Mouse (Mus musculus) heart, embryonic 13.5 days (tissue): ENCODE results near the gene Atf6. TPM values are rescaled to one million over a fixed set of nuclear protein-coding genes. Genes with fewer than 3 reads are reported as not detected.

Experiments used
- ATAC-seq: fragments of 200-750 bp; cut with Nextera tagmentation; 2 replicates; pipeline ENCODE4 v1.8.0; 2017; ENCODE audit warnings: moderate TSS enrichment; ENCODE audit not compliant: insufficient number of reproducible peaks, low FRiP score, low TSS enrichment; ENCODE audit errors: extremely low read depth
- H3K27ac ChIP-seq: fragments of 300-500 bp; sonication (generic); replicated peaks from 2 replicates; pipeline ENCODE4 v1.5.1; 2015; ENCODE audit warnings: moderate library complexity, mild to moderate bottlenecking, inconsistent platforms
- H3K27me3 ChIP-seq: fragments of 300-500 bp; sonication (generic); replicated peaks from 2 replicates; pipeline ENCODE4 v1.6.1; 2015; ENCODE audit warnings: mild to moderate bottlenecking, inconsistent platforms
- H3K36me3 ChIP-seq: fragments of 300-500 bp; sonication (generic); 2 replicates; pipeline ENCODE4 v1.6.1; 2015; ENCODE audit warnings: mild to moderate bottlenecking, inconsistent platforms
- H3K4me1 ChIP-seq: fragments of 300-500 bp; sonication (generic); 2 replicates; pipeline ENCODE4 v1.6.1; 2015; ENCODE audit warnings: inconsistent platforms
- H3K4me2 ChIP-seq: fragments of 300-500 bp; sonication (generic); 2 replicates; pipeline ENCODE4 v1.6.1; 2015; ENCODE audit warnings: inconsistent platforms, mild to moderate bottlenecking, moderate library complexity
- H3K4me3 ChIP-seq: fragments of 300-500 bp; sonication (generic); 2 replicates; pipeline ENCODE4 v1.5.1; 2015; ENCODE audit warnings: moderate library complexity, mild to moderate bottlenecking, inconsistent platforms
- H3K9ac ChIP-seq: fragments of 300-500 bp; sonication (generic); 2 replicates; pipeline ENCODE4 v1.6.1; 2015; ENCODE audit warnings: inconsistent platforms, mild to moderate bottlenecking, moderate library complexity
- H3K9me3 ChIP-seq: fragments of 300-500 bp; sonication (generic); 2 replicates; pipeline ENCODE4 v1.6.1; 2016; ENCODE audit warnings: inconsistent platforms
- WGBS: fragments of 180-500 bp; shearing (Covaris S2); methylation state at CpG from one replicate; pipeline ENCODE4 v1.1.7; 2015; ENCODE audit warnings: mixed read lengths; 5-methylcytosine and 5-hydroxymethylcytosine counted together
- polyA plus RNA-seq: library from polyadenylated mRNA; unstranded; fragments of >200 nt; fragmentation: Nextera tagmentation; extraction: Ambion mirVana; gene quantifications from 2 replicates; pipeline ENCODE4 v1.2.1, GENCODE M21; 2015

Gene Atf6
- polyA plus RNA-seq, 1 experiment from 2014 or later, result 10.1 TPM

DNA sequence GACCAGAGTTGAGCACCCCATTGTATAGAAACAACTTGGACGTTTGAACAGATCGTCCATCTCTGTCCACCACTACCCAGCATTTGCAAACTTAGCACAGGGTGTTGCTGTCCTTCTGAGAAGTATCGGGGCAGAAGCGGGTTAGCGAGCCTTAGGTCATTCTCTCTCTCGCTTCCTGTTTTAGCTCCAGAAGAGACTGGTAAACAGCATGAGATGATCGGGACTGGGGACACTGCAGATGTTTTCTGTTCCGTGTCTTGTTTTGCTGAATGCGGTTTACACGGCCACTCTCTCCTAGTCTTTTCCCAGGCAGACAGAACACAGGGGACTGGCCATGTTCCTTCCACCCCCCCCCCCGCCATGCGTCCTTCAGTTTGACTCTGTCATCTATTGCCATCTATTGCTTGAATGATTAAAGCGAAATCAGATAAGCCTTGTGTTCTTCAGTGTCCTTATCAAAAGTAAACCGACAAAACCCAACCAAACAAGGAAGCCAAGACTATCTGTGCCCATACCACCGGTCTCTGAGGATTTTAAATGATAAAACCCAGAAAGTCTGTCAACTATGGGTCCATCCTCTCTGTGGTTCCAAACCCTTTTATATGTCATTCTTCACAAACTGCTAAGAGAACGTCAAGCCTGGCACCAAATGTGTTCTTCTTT is 31.0 kb upstream of the Atf6 start:
- H3K9me3 ChIP-seq, result no peaks in the 10 kb centered on the region
- ATAC-seq, result no peak
- H3K27ac ChIP-seq, result no peak overlapping the region
- WGBS, result 59% methylated on average over 16 of the region's 16 CpGs
- H3K4me1 ChIP-seq, result peaks cover 3% of the 10 kb centered on the region
- H3K4me2 ChIP-seq, result no peak overlapping the region
- no peak overlapping the region for H3K4me3 ChIP-seq
- H3K27me3 ChIP-seq, result peaks cover 53% of the 10 kb centered on the region
- H3K36me3 ChIP-seq, result no peaks in the 10 kb centered on the region
- H3K9ac ChIP-seq, result no peak overlapping the region

DNA sequence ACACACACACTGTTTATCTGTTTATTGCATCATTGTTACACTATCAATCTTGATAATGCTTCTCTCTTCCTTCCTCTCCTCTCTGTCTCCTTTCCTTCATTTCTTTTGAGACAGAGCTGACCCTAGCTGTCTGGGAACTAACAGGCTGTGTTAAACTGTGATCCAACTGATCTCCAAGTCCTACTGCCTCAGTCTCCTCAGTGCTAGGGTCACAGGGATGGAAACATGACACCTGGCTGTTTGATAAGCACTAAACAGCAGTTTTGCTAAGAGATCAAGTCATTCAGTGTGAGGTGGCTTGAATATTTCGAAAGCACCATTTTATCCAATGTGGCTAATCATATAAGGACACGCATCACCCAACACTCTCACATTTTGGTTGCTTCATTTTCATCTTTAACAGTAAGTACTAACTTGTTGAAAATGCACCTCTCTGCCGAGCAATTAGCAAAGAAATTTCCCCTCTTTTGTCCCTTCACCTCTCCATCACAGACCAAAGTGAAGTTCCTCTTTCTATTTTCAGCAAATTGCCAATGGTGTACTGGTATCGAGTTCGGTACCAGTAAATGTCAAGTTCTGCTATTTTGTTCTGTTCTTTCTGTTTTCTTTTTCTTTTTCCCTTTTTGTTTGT is 29.2 kb upstream of the Atf6 start:
- H3K4me1 ChIP-seq, result peaks cover 3% of the 10 kb centered on the region
- peaks cover 35% of the 10 kb centered on the region for H3K27me3 ChIP-seq
- H3K4me3 ChIP-seq, result no peak overlapping the region
- H3K4me2 ChIP-seq, result no peak overlapping the region
- no peaks in the 10 kb centered on the region for H3K36me3 ChIP-seq
- H3K9ac ChIP-seq, result no peak overlapping the region
- WGBS, result 73% methylated on average over 5 of the region's 5 CpGs
- no peak for ATAC-seq
- no peaks in the 10 kb centered on the region for H3K9me3 ChIP-seq
- no peak overlapping the region for H3K27ac ChIP-seq

DNA sequence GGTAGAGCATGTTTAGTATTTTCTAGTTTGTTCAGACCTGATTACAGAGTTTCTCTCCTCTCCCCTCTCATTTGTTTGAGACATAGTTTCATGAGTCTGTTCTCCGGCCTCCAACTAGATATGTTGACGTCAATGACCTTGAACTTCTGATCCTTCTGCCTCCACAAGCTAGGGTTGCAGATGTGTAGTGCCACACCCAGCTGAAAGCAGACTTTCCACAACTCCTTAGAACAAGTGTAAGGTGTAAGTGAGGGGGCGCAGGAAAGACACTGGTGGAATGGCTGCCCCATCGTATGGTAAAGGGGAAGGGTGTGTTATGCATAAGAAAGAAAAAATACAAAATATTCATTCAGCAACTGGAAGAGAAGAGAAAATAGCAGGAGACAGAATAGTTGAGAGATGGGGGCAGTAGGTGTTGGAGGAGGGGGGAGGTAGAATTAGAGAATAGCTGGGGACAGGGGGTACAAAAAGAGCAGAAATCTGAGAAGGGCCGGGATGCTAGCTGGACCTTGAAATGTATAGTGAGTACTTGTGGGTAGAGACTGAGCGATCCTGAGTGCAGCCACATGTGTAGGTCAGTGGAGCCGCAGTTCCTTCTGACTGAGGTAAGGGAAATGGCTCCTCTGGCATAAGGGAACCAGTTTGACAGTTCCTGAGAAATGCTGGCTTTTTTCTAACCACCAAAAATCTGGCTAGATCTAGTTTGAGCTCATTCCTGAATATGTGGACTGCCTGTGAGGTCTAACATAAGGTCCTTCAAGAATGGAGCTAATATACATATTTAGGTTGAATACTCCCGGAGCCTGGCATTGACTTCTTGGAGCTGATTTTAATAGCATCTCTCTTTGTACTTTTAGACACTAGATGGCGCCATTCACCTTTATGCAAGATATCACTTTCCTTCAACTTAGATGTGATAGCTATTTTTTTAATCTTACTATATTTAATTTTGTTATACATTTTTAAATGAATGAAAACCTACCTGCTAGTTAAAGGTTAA is 27.3 kb upstream of the Atf6 start:
- Histone ChIP-seq H3K4me1 (no peaks in the 10 kb centered on the region), H3K4me2 (no peak overlapping the region), H3K27me3 (peaks cover 31% of the 10 kb centered on the region), H3K9me3 (no peaks in the 10 kb centered on the region), H3K9ac (no peak overlapping the region), H3K4me3 (no peak overlapping the region), H3K27ac (no peak overlapping the region), H3K36me3 (no peaks in the 10 kb centered on the region)
- no peak for ATAC-seq
- WGBS, result 55% methylated on average over 9 of the region's 9 CpGs

GRCm38 (mm10) chr1:170892279-170892678 is 24.7 kb upstream of the Atf6 start:
- ATAC-seq, result no peak
- no peak overlapping the region for H3K9ac ChIP-seq
- H3K36me3 ChIP-seq, result no peaks in the 10 kb centered on the region
- H3K4me1 ChIP-seq, result no peaks in the 10 kb centered on the region
- no peak overlapping the region for H3K4me3 ChIP-seq
- no peaks in the 10 kb centered on the region for H3K9me3 ChIP-seq
- H3K4me2 ChIP-seq, result no peak overlapping the region
- H3K27ac ChIP-seq, result no peak overlapping the region
- 0 out of 2 replicates have a peak, but pooled peaks cover 8% of the 10 kb centered on the region for H3K27me3 ChIP-seq
- 65% methylated on average over 1 of the region's 1 CpGs for WGBS

DNA sequence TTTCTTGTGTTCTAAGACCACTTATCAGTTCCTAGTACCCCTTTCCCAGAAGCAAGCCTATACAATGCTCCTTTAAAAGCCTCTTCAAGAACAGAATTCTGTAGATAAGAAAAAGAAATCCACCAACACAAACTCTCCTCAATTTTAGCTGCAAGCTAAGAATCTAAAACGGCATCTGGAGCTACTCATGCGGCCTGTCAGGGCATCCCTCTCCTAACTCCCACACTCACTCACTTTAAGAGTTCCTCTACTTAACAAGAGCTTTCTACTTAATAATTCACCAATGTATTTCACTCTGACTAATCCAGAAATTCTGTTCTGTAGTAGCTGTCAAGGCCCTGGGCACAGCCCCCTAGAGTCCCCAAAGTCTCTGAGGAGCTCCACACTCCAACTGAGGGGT is 24.1 kb upstream of the Atf6 start:
- 35% methylated on average over 2 of the region's 2 CpGs for WGBS
- H3K27me3 ChIP-seq, result 0 out of 2 replicates have a peak, but pooled peaks cover 7% of the 10 kb centered on the region

GRCm38 (mm10) chr1:170889310-170889709 is 21.7 kb upstream of the Atf6 start:
- no peaks in the 10 kb centered on the region for H3K9me3 ChIP-seq
- no peak for ATAC-seq
- WGBS, result 71% methylated on average over 4 of the region's 4 CpGs
- no peaks in the 10 kb centered on the region for H3K27me3 ChIP-seq
- no peaks in the 10 kb centered on the region for H3K36me3 ChIP-seq
- H3K4me3 ChIP-seq, result no peak overlapping the region
- peaks cover 7% of the 10 kb centered on the region for H3K4me1 ChIP-seq
- H3K27ac ChIP-seq, result no peak overlapping the region
- no peak overlapping the region for H3K4me2 ChIP-seq
- no peak overlapping the region for H3K9ac ChIP-seq

More for the DNA sequence above, 24.1 kb upstream of the Atf6 start:
- no peaks in the 10 kb centered on the region for H3K4me1 ChIP-seq
- H3K4me2 ChIP-seq, result no peak overlapping the region
- no peak for ATAC-seq
- H3K27ac ChIP-seq, result no peak overlapping the region
- H3K9me3 ChIP-seq, result no peaks in the 10 kb centered on the region
- no peaks in the 10 kb centered on the region for H3K36me3 ChIP-seq
- no peak overlapping the region for H3K9ac ChIP-seq
- no peak overlapping the region for H3K4me3 ChIP-seq

- Histone ChIP-seq H3K4me1 (peaks cover 22% of the 10 kb centered on the region), H3K9ac (no peak overlapping the region), H3K27ac (no peak overlapping the region), H3K36me3 (peaks cover 11% of the 10 kb centered on the region), H3K4me3 (no peak overlapping the region), H3K27me3 (no peaks in the 10 kb centered on the region), H3K4me2 (no peak overlapping the region), H3K9me3 (no peaks in the 10 kb centered on the region)
- WGBS, result 42% methylated on average over 6 of the region's 6 CpGs
- ATAC-seq, result no peak
Observed at GRCm38 (mm10) chr1:170886044-170886458, 18.5 kb upstream of the Atf6 start.

DNA sequence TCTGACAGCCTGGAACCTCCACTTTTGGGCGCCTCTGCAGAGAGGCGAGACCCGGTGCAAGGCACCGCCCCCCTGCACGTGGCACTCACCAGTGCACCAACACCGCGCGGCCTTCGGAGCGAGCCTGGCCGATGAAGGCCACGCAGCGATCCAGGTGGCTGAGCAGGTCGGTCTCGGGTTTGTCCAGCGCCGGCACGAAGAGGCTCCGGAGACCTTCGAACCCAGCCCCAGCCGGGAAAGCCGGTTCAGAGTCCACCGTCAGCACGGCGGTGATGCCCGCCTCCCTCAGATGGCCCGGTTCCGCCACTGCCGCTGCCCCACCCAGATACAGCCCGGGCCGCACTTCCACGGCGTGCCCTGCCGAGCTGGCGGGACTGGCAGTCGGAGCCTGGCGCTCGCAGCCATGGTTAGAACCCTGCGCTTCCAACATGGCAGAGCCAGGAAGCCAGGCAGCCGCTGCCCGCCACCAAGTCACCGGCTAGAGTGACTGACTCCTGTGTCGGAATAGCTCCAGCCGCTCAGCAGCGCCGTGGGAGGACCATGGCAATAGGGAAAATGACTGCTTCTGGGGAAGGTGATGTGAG is 17.5 kb upstream of the Atf6 start, which contains the start of the genes Gm26620 and Dusp12:
Gm26620 (plus strand) TSS at position 88 of the 584 bp plus-strand sequence.
Dusp12 (minus strand) TSS at position 563 of the 584 bp plus-strand sequence.
- Histone ChIP-seq H3K36me3 (peaks cover 21% of the 10 kb centered on the region), H3K4me2 (peak within 1 kb of the TSS; percentile 85), H3K27ac (peak within 1 kb of the TSS; percentile 46), H3K4me3 (peak within 1 kb of the TSS; percentile 71), H3K4me1 (peaks cover 22% of the 10 kb centered on the region), H3K9me3 (no peaks in the 10 kb centered on the region), H3K9ac (peak within 1 kb of the TSS; percentile 89), H3K27me3 (no peaks in the 10 kb centered on the region)
- ATAC-seq, result peak; percentile 73
- WGBS, result under 1% methylated on average over 46 of the region's 46 CpGs

DNA sequence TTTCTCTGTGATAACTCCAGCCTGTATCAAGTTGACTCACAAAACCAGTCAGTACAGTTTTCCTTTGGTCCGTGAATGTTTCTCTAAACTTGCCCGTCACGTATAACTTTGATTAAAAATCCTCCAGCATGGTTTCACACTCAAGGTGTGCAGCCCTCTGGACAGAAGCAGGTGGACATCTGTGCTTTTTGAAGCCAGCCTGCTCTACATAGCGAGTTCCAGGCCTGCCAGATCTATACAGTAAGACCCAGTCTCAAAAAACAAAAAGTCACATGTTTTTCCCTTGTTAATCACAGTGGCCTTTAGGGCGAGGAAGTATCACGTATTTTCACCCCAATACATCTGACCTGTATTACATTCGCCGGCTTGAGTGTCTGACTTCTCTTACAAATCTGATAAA is 16.8 kb upstream of the Atf6 start:
- H3K9me3 ChIP-seq, result no peaks in the 10 kb centered on the region
- peak overlapping the region; percentile 89 for H3K9ac ChIP-seq
- H3K4me3 ChIP-seq, result peak overlapping the region; percentile 71
- ATAC-seq, result no peak
- no peaks in the 10 kb centered on the region for H3K27me3 ChIP-seq
- peak overlapping the region; percentile 85 for H3K4me2 ChIP-seq
- peaks cover 26% of the 10 kb centered on the region for H3K36me3 ChIP-seq
- H3K27ac ChIP-seq, result no peak overlapping the region
- H3K4me1 ChIP-seq, result peaks cover 22% of the 10 kb centered on the region
- WGBS, result 21% methylated on average over 8 of the region's 8 CpGs

DNA sequence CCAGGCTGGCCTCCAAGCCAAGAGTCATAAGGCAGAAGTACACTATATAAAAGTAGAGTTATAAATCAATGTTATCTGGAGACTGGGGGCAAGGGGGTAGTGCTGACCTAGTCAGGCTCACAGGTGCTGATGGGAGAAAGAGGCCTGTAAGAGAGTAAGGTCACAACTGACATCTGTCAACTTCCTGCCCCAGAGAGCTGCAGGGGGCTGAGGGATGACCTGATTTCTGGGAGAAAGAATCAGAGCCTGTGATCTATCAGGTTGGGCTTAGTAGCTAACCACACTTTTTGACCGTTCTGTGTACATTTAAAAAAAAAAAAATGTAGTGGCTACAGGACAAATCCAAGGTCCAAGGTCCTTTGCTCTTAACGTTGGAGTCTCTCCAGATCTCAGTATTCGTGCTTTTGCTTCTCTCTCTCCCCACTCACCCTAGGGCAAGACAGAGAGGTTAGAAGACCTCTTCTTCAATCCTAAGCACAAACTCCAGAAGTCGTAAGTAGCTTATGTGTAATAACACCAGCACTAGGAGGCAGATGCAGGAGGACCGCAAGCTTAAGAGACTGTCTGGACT is 15.4 kb upstream of the Atf6 start:
- no peaks in the 10 kb centered on the region for H3K9me3 ChIP-seq
- no peak overlapping the region for H3K27ac ChIP-seq
- no peak for ATAC-seq
- peaks cover 22% of the 10 kb centered on the region for H3K4me1 ChIP-seq
- peaks cover 36% of the 10 kb centered on the region for H3K36me3 ChIP-seq
- no peak overlapping the region for H3K4me2 ChIP-seq
- H3K27me3 ChIP-seq, result no peaks in the 10 kb centered on the region
- 85% methylated on average over 5 of the region's 5 CpGs for WGBS
- H3K4me3 ChIP-seq, result no peak overlapping the region
- no peak overlapping the region; the same call in 1 of the 2 replicates for H3K9ac ChIP-seq
